ENCODE assay signal across 11 mouse cellular contexts in the genomic region with DNA sequence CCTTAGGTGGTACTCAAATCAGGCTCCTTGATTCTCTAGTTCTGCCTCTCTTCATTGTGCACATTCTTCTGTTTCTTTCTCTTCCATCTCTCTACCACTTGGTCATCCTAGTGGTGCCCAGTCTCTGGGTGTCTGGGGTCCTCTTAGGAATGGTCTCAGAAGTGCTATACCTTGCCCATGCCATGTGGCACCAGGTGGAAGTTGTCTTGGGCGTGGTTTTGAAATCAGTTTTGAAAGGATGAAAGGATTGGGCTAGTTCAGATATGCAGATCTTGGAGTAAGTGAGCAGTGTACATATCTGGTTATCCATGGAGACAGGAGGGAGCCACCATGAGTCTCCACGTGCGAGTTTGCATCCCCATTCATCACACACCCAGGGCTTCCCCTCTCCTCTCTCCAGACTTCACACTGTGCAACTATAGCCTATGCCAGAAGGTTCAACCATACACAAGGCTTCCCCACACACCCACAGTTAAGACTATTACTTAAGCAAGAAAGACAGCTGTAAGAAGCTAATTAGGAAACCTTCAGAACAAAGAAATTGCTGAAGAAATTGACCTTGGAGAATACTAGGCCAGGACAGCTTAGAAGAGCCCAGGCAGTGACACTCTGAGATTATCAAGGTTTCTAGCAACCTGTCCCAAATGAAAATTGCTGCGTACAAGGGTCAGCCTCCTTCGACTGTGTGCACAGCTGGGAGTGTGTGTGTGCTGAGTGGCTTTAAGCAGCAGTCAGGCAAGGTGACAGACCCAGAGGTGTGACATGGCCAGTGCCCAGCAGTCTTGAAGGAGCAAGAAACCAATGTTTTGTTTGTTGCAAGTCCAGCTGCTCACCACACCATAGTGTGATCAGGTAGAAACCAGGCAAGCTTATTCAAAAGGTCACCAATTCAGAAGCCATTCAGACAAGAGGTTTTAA. TPM values are rescaled to one million over a fixed set of nuclear protein-coding genes. Genes with fewer than 3 reads are reported as not detected.
DNase-seq lines count a peak whose midpoint lies in the region; ATAC-seq and TF ChIP-seq lines count a peak whose summit lies in the region.
"Had no signal": no experiment of that assay in that cellular context is flagged by ENCODE, and none has a peak within 500 bp of the region (broad histone marks: within the 10 kb centered on the region; RNA-seq: fewer than 3 reads in every experiment).

No protein-coding gene starts in this region.

- no peak overlapping the region for H3K27ac ChIP-seq in lung, embryonic 15.5 days
- peak overlapping the region; percentile 27 for H3K27ac ChIP-seq in limb, embryonic 10.5 days

- 30% methylated on average over 5 of the region's 5 CpGs for WGBS in lung, embryonic 15.5 days
- WGBS in limb, embryonic 10.5 days = 46% methylated on average over 5 of the region's 5 CpGs

- DNase-seq in lung, postnatal 4 days = no peak
- DNase-seq in fat pad, adult 2 months (ENCODE audit: extremely low read depth, low read depth, low spot score) = peak; percentile 39
- DNase-seq in limb, embryonic 10.5 days (ENCODE audit: low spot score) = no peak
- DNase-seq in left cerebral cortex, adult 9 months (ENCODE audit: low spot score in 2 of 2) = no peak
- DNase-seq: heart, postnatal 4 days; lung, postnatal 10 days; thymus, adult 2 months had no signal

- no peak overlapping the region for H3K9ac ChIP-seq in lung, embryonic 15.5 days

- H3K4me1 ChIP-seq in lung, embryonic 15.5 days = no peaks in the 10 kb centered on the region
- peaks cover 5% of the 10 kb centered on the region for H3K4me1 ChIP-seq in limb, embryonic 10.5 days

- H3K4me3 ChIP-seq in lung, embryonic 15.5 days = no peak overlapping the region
- H3K4me3 ChIP-seq in limb, embryonic 10.5 days = no peak overlapping the region
- no peak overlapping the region for H3K4me3 ChIP-seq in myocyte

- no peak overlapping the region for H3K4me2 ChIP-seq in lung, embryonic 15.5 days
- no peak overlapping the region for H3K4me2 ChIP-seq in myocyte (ENCODE audit: low read depth)

- no peaks in the 10 kb centered on the region for H3K27me3 ChIP-seq in lung, embryonic 15.5 days
- H3K27me3 ChIP-seq in limb, embryonic 10.5 days (ENCODE audit: low read depth, poor library complexity, severe bottlenecking) = no peaks in the 10 kb centered on the region
- no peaks in the 10 kb centered on the region for H3K27me3 ChIP-seq in myocyte (ENCODE audit: control insufficient read depth, insufficient read depth, insufficient read length)
- H3K27me3 ChIP-seq: Patski had no signal

- no peaks in the 10 kb centered on the region for H3K79me2 ChIP-seq in myocyte (ENCODE audit: control insufficient read depth, insufficient read depth)

- peaks cover 47% of the 10 kb centered on the region for H3K36me3 ChIP-seq in lung, embryonic 15.5 days
- H3K36me3 ChIP-seq in limb, embryonic 10.5 days = peaks cover 47% of the 10 kb centered on the region
- peaks cover 28% of the 10 kb centered on the region for H3K36me3 ChIP-seq in myocyte (ENCODE audit: control insufficient read depth, insufficient read depth)

- TF ChIP-seq POLR2A in myocyte (IDR thresholded peaks at IDR 0.05; ENCODE audit: insufficient read length, low read depth) = no peak

- peak; percentile 15 for ATAC-seq in lung, embryonic 15.5 days (ENCODE audit: borderline replicate concordance, extremely low read depth, low FRiP score, low TSS enrichment)
- no peak for ATAC-seq in erythroblast, adult 5-6 weeks (replicated peaks; ENCODE audit: low FRiP score, poor library complexity, severe bottlenecking)

- H3ac ChIP-seq in myocyte (ENCODE audit: control insufficient read depth, insufficient read length) = no peak overlapping the region

- H3K9me3 ChIP-seq in lung, embryonic 15.5 days = no peaks in the 10 kb centered on the region
- no peaks in the 10 kb centered on the region for H3K9me3 ChIP-seq in limb, embryonic 10.5 days (replicated peaks)

TF ChIP-seq in myocyte, 11 proteins besides CTCF, POLR2A, EP300 and RAD21:
- TF ChIP-seq POLR2AphosphoS2 (IDR thresholded peaks at IDR 0.05; ENCODE audit: insufficient read length, low read depth) (peak; percentile 65), SRF (IDR thresholded peaks at IDR 0.05; ENCODE audit: control insufficient read depth, insufficient read length, low read depth) (no peak)

RNA-seq across cellular contexts. Expression of a gene that starts 12.3 kb away (rescaled TPM):
- polyA plus RNA-seq in lung, embryonic 15.5 days (2015; fragmentation: Nextera tagmentation; extraction: Ambion mirVana) = 769 and 810 TPM in 2 replicates
- 688 and 731 TPM in 2 replicates for polyA plus RNA-seq in limb, embryonic 10.5 days (2016; fragmentation: Nextera tagmentation; extraction: Ambion mirVana)
- 1,920 TPM for polyA plus RNA-seq in myocyte (2012; fragmentation: generic; extraction: Trizol)
- total RNA-seq in erythroblast, adult 5-6 weeks (2015; ENCODE audit: low replicate concordance) = 430 and 606 TPM in 2 replicates
- total RNA-seq in erythroblast, adult 5-6 weeks (2017; ENCODE audit: low replicate concordance) = 197 and 317 TPM in 2 replicates

RNA-seq across cellular contexts. Expression of a gene that starts 25.7 kb away (rescaled TPM):
- 500 and 550 TPM in 2 replicates for polyA plus RNA-seq in lung, embryonic 15.5 days (2015; fragmentation: Nextera tagmentation; extraction: Ambion mirVana)
- polyA plus RNA-seq in limb, embryonic 10.5 days (2016; fragmentation: Nextera tagmentation; extraction: Ambion mirVana) = 375 and 392 TPM in 2 replicates
- polyA plus RNA-seq in myocyte (2012; fragmentation: generic; extraction: Trizol) = 120 TPM
- 103 and 110 TPM in 2 replicates for total RNA-seq in erythroblast, adult 5-6 weeks (2015; ENCODE audit: low replicate concordance)
- total RNA-seq in erythroblast, adult 5-6 weeks (2017; ENCODE audit: low replicate concordance) = 82.2 and 113 TPM in 2 replicates
